Mouse (Mus musculus) C2C12 (cell line): ENCODE data around the gene Cdkn2aip. TPM values are rescaled to one million over a fixed set of nuclear protein-coding genes. Genes with fewer than 3 reads are reported as not detected.

Experiments
- H3K27me3 ChIP-seq: one replicate; pipeline ENCODE4 v1.6.1; 2011; ENCODE audit not compliant: control insufficient read depth, insufficient read depth, insufficient read length
- H3K36me3 ChIP-seq: one replicate; pipeline ENCODE4 v1.6.1; 2011; ENCODE audit not compliant: control insufficient read depth, insufficient read depth
- H3K4me3 ChIP-seq: one replicate; pipeline ENCODE4 v1.5.1; 2011; ENCODE audit warnings: mild to moderate bottlenecking, control low read depth; ENCODE audit not compliant: poor library complexity, insufficient read depth, severe bottlenecking
- H3K79me2 ChIP-seq: one replicate; pipeline ENCODE4 v1.6.1; 2011; ENCODE audit not compliant: control insufficient read depth, insufficient read depth
- H3K79me3 ChIP-seq: one replicate; pipeline ENCODE4 v1.6.1; 2011; ENCODE audit warnings: low read depth, control low read depth
- H3ac ChIP-seq: one replicate; pipeline ENCODE3; 2011; ENCODE audit warnings: low read depth; ENCODE audit not compliant: control insufficient read depth, insufficient read length
- CEBPB ChIP-seq: IDR thresholded peaks from one replicate; pipeline ENCODE4 v1.6.1; 2011; ENCODE audit warnings: low read depth, mild to moderate bottlenecking, control low read depth, moderate library complexity
- CTCF ChIP-seq: IDR thresholded peaks from one replicate; pipeline ENCODE4 v1.5.1; 2011; ENCODE audit not compliant: control insufficient read depth, insufficient read depth, insufficient read length
- FOSL1 ChIP-seq: IDR thresholded peaks from one replicate; pipeline ENCODE4 v1.8.0; 2011; ENCODE audit warnings: mild to moderate bottlenecking, low read length; ENCODE audit not compliant: poor library complexity, insufficient read depth, severe bottlenecking
- MAX ChIP-seq: IDR thresholded peaks from one replicate; pipeline ENCODE4 v1.6.1; 2011; ENCODE audit warnings: mild to moderate bottlenecking, control low read depth
- MYOD1 ChIP-seq: IDR thresholded peaks from one replicate; pipeline ENCODE4 v1.6.1; 2011; ENCODE audit warnings: low read depth; ENCODE audit not compliant: control insufficient read depth, insufficient read length
- MYOG ChIP-seq: IDR thresholded peaks from one replicate; pipeline ENCODE4 v1.6.1; 2011; ENCODE audit not compliant: control insufficient read depth, insufficient read length; ENCODE audit errors: extremely low read depth
- USF1 ChIP-seq: IDR thresholded peaks from one replicate; pipeline ENCODE4 v1.6.1; 2011; ENCODE audit warnings: low read depth, mild to moderate bottlenecking, control low read depth, moderate library complexity
- polyA plus RNA-seq: library from polyadenylated mRNA; unstranded; fragments of >200 nt; fragmentation: generic; extraction: Trizol; gene quantifications from one replicate; pipeline ENCODE4 v1.2.1, GENCODE M21; 2012; ENCODE audit warnings: missing spikeins

The Cdkn2aip gene
- polyA plus RNA-seq, 1 experiment: 3.8 TPM

DNA sequence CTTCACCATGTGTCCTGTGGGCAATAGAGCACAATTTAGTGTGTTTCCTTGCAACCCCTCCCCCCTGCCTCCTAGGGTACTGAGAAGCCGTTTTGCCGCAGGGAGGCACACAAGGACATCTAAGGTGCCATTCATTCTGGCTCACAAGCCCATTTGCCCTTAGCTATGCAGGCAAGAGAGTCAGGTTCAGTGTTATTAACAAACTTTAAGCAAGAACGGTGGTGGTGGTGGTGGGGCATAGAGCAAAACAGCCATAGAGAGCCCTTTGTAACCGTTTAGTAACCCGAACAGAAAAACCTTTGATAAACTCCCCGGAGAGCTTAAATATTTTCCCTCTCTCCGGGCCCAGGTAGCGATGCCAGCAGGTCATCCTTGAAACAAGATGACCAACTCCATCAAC lies 29.3 kb upstream of the Cdkn2aip start:
- H3K4me3 ChIP-seq: no peak overlapping the region
- TF ChIP-seq FOSL1: no peak
- no peak for TF ChIP-seq MYOG
- no peak for TF ChIP-seq USF1
- no peak for TF ChIP-seq MYOD1
- TF ChIP-seq CEBPB: no peak
- no peak for TF ChIP-seq CTCF
- TF ChIP-seq MAX: no peak
- H3ac ChIP-seq: no peak overlapping the region

DNA sequence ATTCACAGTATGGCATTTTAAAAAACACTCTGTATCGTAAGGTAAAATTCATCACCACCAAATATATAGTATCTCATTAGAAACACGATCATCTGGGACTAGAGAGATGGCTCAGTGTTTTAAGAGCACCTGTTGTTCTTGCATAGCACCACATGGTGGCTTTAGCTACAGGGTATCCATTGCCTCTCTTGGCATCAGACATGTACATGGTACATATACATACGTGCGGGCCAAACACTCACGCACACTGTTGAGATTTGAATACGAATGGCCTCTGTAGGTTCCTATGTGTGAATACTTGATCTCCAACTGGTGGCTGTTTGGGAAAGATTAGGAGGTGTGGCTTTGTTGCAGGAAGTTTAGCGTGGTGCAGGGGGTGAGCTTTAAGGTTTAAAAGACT lies 28.6 kb upstream of the Cdkn2aip start:
- H3K27me3 ChIP-seq: no peaks in the 10 kb centered on the region
- TF ChIP-seq CTCF (no peak), USF1 (no peak), CEBPB (no peak), MYOG (no peak), FOSL1 (no peak), MAX (no peak), MYOD1 (no peak)
- no peak overlapping the region for H3K4me3 ChIP-seq
- H3K79me2 ChIP-seq: no peaks in the 10 kb centered on the region
- no peaks in the 10 kb centered on the region for H3K79me3 ChIP-seq
- no peak overlapping the region for H3ac ChIP-seq
- H3K36me3 ChIP-seq: no peaks in the 10 kb centered on the region

More for the DNA sequence above, 29.3 kb upstream of the Cdkn2aip start:
- H3K36me3 ChIP-seq: no peaks in the 10 kb centered on the region
- no peaks in the 10 kb centered on the region for H3K79me3 ChIP-seq
- no peaks in the 10 kb centered on the region for H3K79me2 ChIP-seq
- no peaks in the 10 kb centered on the region for H3K27me3 ChIP-seq

DNA sequence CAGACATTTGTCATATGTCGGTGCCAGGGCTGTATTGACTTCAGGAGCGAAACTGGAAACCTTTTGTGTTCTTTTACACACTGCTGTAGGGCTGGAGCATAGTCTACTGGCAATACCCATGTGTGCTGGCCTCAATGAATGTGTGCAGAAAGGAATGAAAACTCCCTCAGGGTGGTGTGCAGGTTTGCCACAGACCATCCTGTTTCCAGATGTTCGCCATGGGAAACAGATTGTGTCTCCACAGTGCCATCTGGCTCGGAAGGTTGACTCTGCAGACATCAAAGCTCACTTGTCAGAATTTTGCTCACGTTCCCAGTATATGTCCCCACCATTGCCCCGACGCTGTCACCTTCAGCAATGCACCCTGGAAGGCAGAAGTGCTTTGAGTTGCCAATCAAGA lies 23.4 kb upstream of the Cdkn2aip start:
- Histone ChIP-seq H3K36me3 (no peaks in the 10 kb centered on the region), H3K79me2 (no peaks in the 10 kb centered on the region), H3K4me3 (no peak overlapping the region), H3K27me3 (no peaks in the 10 kb centered on the region), H3K79me3 (no peaks in the 10 kb centered on the region), H3ac (no peak overlapping the region)
- TF ChIP-seq MAX (no peak), CEBPB (no peak), FOSL1 (no peak), MYOG (no peak), CTCF (no peak)

DNA sequence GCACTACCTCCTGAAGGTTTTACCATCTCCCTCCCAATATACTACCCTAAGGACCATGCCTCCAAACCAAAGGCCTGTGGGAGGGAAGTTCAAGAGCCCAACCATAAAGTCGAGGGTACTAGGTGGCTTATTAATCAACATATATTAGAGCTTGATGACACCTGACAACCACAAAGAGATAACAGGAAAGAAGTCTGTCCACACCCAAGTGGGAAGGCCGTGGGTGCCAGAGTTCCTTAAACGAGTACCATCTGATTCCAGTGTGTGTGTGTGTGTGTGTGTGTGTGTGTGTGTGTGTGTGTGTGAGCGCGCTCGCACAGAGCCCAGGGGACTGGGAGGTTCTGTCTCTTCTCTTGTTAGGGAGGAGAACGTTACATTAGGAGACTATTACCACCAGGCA lies 15.6 kb upstream of the Cdkn2aip start:
- H3K79me2 ChIP-seq: no peaks in the 10 kb centered on the region

DNA sequence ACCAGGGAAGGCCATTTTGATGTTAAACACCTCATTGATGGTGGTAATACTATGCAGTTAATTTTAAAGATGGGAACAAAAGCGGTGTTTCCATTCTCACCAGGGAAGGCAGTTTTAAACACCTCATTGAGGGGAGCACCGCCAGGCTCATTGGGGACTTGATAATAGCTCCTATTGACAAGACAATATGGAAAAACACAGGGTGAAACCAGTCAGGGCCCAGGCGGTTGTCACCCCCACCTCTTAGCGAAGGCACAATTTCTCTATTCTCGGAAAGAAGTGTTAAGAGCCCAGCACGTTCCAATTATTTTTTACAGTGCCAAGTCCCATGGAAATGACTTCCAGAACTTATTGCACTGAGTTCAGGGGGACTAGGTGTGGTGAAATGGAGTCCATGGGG lies 13.2 kb upstream of the Cdkn2aip start:
- H3ac ChIP-seq: no peak overlapping the region
- no peaks in the 10 kb centered on the region for H3K79me3 ChIP-seq
- H3K4me3 ChIP-seq: no peak overlapping the region

More for the DNA sequence above, 15.6 kb upstream of the Cdkn2aip start:
- Histone ChIP-seq H3K36me3 (no peaks in the 10 kb centered on the region), H3K27me3 (no peaks in the 10 kb centered on the region), H3K79me3 (no peaks in the 10 kb centered on the region), H3K4me3 (no peak overlapping the region), H3ac (no peak overlapping the region)
- no peak for TF ChIP-seq CEBPB
- no peak for TF ChIP-seq MYOD1
- TF ChIP-seq USF1: no peak
- TF ChIP-seq MYOG: no peak
- TF ChIP-seq CTCF: no peak
- TF ChIP-seq MAX: no peak
- no peak for TF ChIP-seq FOSL1

DNA sequence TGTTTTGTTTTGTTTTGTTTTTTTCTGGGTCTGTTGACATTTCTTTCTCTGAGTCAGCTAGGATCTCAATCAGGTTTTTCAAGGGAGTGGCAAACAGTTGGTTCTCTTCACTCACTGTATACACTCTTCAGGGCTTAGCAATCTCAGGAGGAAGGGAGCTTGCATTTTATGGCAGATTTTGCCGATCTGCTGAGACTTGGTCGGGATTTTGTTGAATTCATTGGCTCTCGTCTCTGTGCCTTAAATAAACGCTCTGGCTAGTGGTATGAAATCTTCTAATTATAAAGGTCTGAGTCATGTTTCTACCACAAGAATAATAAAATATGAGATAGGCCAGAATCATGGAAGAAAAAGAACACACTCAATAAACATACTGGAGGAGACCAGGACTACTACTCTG lies 7.9 kb upstream of the Cdkn2aip start:
- Histone ChIP-seq H3ac (no peak overlapping the region), H3K27me3 (no peaks in the 10 kb centered on the region), H3K36me3 (no peaks in the 10 kb centered on the region), H3K4me3 (no peak overlapping the region), H3K79me3 (no peaks in the 10 kb centered on the region), H3K79me2 (no peaks in the 10 kb centered on the region)
- TF ChIP-seq MAX: no peak

More for the DNA sequence above, 13.2 kb upstream of the Cdkn2aip start:
- Histone ChIP-seq H3K79me2 (no peaks in the 10 kb centered on the region), H3K36me3 (no peaks in the 10 kb centered on the region), H3K27me3 (no peaks in the 10 kb centered on the region)
- no peak for TF ChIP-seq MAX
- no peak for TF ChIP-seq MYOG
- TF ChIP-seq CEBPB: no peak
- TF ChIP-seq FOSL1: no peak
- no peak for TF ChIP-seq USF1
- no peak for TF ChIP-seq MYOD1
- TF ChIP-seq CTCF: no peak

DNA sequence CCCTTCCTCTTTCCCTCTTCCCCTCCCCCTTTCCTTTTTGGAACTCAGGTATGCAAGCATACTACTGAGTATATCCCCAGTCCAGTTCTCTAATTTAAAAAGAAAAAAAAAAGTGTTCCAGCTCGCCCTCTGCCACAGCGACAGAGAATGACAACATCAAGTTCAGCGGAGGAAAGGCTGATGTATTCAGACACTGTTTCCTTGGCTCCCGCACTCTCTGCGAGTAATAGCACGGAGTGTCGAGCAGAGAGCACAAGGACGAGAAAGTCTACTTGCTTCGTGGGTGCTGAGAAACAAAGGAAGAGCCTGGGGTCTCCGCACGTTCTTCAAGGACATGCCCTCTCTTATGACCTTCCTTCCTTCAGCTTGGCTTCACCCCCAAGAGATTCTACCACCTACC lies 4.9 kb upstream of the Cdkn2aip start:
- no peaks in the 10 kb centered on the region for H3K27me3 ChIP-seq
- H3K79me3 ChIP-seq: no peaks in the 10 kb centered on the region
- TF ChIP-seq MYOG: no peak
- TF ChIP-seq MAX: no peak
- TF ChIP-seq CTCF: no peak
- no peak overlapping the region for H3ac ChIP-seq
- no peaks in the 10 kb centered on the region for H3K79me2 ChIP-seq
- H3K4me3 ChIP-seq: no peak overlapping the region
- H3K36me3 ChIP-seq: no peaks in the 10 kb centered on the region
